Mouse (Mus musculus) v-Abl transformed pro-B cells (cell line): ENCODE results near the gene Ephb2.

ENCODE experiments used
- in situ Hi-C, 2 experiments: fragments of 400-800 bp; cut with MboI; formaldehyde crosslinking; loops; one replicate each; pipeline ENCODE4 v1.15.1; 2025; ENCODE audit not compliant: unreplicated experiment in 2 of 2

Ephb2 gene

DNA sequence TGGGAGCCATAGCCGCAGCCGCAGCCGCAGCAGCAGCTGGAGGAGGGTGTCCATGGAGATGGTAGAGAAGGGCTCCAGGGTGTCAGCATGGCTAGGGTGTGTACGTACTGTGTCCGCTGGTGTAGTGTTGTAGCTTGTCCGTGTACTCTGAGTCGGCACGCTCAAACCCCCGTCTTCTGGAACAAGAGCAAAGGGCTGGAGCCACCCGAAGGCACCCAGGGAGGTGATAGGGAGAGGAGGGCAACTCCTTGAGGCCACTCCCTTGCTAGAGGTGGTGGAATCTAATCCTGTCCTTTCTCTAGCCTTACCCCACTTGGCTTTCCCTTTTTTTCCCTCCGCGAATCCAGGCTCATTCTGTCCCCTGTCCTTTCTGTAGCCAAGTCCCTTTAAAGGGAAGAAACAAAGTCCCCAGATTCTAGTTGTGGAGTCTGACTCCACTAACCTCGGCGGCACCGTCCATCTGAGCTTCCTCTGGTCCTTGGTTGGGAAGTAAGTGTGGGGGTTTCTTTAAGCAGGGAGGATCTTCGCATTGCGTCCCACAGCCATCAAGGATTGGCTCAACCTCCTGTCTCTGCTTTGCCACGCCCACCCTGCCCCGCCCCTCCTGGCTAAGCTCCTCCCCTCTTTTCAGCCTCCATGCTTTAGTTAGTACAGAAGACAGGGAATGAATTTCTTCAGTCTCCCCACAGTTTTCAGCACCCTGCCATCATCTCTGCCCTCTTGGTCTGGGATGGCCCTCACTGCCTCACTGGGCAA is 163.3 kb downstream of the Ephb2 start:
- in situ Hi-C loops, result loop anchor here in 1 of 2 experiments (25.0 kb wide), 1 partner anchor 1265 kb away; no protein-coding TSS in a partner anchor

DNA sequence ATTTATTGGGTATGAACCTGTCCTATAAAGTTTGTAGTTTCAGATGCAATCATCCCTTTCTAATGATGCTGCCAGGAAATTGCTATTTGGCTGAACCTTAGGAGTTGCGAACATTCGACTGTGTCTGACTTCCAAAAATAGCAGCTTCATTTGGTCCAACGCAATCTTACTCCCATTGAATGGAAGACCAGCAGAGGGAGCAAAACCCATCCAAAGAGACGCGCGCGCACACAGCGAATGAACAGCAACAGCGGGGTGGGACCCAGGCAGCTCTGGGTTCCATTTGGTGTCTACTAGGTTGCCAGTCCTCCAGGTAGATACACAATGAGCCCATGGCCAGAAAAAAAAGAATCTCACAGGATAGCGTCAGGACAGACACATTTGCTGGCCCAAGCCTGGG is 168.0 kb downstream of the Ephb2 start:
- in situ Hi-C loops, result loop anchor here in 1 of 2 experiments (25.0 kb wide), 1 partner anchor 1270 kb away; no protein-coding TSS in a partner anchor

DNA sequence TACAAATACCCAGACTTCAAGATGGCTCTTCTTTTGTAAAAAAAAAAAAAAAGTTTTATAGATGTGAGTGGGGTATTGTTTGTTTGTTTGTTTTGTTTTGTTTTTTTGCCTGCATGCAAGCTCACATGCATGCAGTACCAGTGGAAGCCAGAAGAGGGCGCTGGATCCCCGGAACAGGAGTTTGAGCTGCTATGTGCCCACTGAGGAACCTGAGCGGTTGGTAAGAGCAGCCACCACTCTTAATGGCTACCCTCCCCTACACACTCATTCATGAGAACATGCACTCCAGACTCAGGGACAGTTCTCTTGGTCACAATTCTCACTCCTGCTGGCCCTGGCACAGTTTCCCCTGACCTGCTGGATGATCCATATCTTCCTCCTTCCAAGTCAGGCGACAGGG is 169.8 kb downstream of the Ephb2 start:
- in situ Hi-C loops, result loop anchor here in 1 of 2 experiments (25.0 kb wide), 1 partner anchor 1271 kb away; no protein-coding TSS in a partner anchor

DNA sequence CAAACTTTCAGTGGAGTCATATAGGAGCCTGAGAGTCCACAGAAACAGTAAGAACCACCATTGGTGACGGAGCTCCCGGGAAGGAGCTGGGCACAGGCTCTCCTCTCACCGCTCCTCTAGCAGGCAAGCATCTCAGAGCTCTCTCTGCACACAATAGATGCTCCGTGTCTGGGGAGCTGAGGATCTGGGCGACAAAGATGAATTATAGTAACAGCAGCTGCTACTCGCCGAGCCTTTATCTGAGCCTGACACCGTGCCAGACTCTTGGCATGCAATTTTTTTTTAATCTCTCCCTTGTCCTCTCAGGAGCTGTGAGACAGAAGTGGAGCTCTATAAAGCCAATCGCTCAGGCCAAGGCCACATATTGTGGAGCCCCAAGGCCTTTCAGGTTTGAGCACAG is 170.7 kb downstream of the Ephb2 start:
- in situ Hi-C loops, result loop anchor here in 1 of 2 experiments (25.0 kb wide), 1 partner anchor 1272 kb away; no protein-coding TSS in a partner anchor

DNA sequence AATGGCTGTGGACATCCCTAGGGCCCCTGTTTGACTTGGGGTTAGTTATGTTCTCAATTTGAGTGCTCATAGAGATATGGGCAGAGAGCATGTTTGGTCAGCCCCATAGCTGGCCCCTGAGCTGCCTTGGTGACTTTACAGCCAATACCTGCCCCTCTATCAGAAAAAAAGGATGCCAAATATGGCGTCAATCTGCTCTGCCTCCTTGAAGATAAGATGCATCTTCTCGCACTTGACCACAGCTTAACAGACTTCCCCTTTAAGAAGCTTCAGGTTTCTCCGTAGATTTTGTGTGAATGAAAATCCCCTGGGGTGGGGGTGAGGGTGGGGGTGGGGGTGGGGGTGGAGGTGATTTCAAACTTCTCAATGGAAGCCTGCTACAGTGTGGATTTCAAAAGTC is 177.9 kb downstream of the Ephb2 start:
- in situ Hi-C loops, result loop anchor here (10.0 to 25.0 kb wide), 2 partner anchors 627 to 1279 kb away; no protein-coding TSS in a partner anchor

DNA sequence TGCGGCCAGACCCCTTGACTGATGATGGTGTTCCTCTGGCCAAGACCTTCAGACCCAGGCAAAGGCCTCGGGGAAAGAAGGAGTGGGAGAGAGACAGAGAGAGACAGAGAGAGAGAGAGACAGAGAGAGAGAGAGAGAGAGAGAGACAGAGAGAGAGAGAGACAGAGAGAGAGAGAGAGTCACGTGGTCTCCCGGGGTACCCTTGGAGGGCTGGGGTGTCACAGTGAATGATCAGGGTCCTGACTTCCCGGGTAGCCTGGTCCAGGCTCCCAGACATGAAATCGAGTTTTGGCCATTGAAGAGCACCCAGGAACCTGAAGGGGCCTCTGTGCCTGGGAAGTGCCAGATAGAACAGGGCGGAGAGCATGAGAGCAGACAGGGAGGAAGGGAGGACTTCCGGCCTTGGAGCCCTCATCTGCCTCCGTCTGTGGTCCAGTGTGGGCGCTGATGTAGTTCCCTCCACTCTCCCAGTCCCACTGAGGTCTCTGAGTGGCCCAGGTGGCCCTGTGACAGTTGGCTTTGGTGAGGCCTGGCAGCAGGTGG is 182.0 kb downstream of the Ephb2 start:
- in situ Hi-C loops, result loop anchor here (5.0 to 25.0 kb wide), 3 partner anchors 419 to 1284 kb away; no protein-coding TSS in a partner anchor

DNA sequence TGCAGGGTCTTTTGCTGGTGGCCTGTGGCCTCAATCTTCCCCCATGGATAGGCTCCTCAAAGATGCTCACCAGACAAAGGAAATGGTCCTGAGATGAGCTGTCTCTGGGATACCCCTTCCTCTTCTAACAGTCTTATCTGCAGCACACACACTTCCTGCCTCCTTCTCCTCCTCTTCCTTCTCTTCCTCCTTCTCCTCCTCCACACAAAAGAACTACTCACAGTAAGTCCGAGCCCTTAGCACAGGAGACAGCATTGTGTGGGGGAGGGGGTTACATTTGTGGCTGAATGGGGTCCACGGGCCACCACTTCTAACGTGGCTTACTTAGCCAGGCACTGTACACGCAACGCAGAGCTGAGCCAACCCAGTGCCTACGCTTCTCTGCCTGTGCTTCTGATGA is 182.8 kb downstream of the Ephb2 start:
- in situ Hi-C loops, result loop anchor here (5.0 to 25.0 kb wide), 3 partner anchors 419 to 1284 kb away; no protein-coding TSS in a partner anchor

DNA sequence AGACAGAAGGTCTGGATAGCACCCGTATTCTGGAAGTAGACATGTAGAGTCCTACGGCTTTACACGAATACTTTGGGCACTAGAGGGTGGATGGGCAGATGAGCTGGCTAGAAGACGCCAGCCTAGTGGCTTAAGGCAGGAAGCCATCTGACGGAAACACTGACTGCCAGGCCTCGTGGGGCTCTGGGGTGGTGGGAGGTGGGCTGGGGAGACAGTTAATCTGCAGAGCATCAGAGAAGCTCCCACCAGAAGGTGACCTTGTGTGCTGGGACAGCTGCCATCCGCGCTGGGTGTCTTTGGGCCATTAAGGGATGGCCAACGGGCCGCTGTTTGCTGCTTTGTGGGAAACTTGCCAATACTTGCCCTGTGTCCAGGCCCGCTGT is 183.3 kb downstream of the Ephb2 start:
- in situ Hi-C loops, result loop anchor here (5.0 to 25.0 kb wide), 3 partner anchors 420 to 1285 kb away; no protein-coding TSS in a partner anchor

DNA sequence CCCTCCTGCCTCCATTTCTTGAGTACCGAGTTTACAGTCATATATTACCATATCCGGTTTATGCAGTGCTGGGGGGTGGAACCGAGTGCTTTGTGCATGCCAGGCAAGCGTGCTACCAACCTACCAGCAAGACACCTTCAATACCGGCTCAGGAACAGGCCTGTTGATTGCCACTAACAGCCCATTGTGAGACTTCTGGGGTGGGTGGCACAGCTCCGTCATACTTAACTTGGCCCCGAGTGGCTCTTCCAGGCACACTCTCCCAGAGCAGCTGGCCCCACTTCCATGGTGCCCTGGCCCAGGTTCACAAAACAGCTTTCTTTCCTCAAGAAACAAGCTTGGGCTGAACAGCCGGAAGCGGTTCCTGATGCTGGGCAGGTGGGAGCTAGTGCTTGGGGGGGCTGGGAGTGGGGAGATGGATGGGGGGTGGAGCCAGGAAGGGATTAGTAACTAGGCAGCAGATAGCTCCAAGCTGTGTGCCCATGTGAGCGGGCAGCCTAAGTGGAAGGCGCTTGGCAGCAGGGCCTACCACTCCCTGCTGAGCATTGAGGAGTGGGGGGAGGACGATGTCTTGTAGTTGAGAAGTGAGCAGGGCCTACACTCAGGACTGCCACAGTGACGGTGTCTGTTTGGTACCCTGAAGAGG is 183.8 kb downstream of the Ephb2 start:
- in situ Hi-C loops, result loop anchor here (5.0 to 25.0 kb wide), 3 partner anchors 420 to 1285 kb away; no protein-coding TSS in a partner anchor

DNA sequence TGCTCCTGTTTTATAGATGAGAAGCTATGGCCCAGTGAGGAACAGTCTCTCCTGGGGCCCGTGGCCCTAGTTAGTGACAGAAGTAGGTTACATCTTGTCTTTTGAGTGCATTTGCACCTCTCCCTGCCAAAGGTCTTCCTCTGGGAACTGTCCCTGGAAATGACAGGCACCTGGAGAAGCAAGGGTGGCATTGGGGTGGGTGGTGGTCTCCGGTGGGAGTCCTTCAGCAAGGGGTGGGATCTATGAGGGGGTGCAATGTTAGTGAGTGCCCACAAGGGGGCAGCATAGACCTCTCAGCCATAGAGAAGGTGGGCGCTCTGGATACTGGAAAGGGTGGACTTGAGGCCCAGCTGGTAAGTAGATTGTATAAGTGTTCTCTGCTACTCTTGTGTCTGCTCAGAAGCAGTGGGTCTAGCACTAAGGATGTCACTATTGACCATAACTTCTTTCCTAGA is 184.4 kb downstream of the Ephb2 start:
- in situ Hi-C loops, result loop anchor here (5.0 to 25.0 kb wide), 3 partner anchors 421 to 1286 kb away; no protein-coding TSS in a partner anchor

DNA sequence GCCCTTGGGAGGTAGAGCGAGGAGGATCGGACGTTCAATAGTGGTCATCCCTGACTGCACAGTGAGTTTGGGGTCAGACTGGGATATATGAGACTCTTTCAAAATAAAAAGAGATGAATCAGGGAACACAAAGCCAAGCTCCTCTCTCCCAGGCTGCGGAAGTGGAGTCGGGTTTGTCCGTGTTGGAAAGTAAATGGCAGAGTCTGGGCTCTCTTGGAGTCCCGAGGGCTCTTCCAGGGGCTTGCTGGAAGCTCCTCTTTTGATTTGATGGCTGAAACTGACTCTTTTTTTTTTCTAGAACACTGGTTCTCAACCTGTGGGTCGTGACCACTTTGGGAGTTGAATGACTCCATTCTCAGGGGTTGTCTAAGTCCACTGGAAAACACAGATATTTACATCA is 185.5 kb downstream of the Ephb2 start:
- in situ Hi-C loops, result loop anchor here (5.0 to 25.0 kb wide), 3 partner anchors 422 to 1287 kb away; no protein-coding TSS in a partner anchor

DNA sequence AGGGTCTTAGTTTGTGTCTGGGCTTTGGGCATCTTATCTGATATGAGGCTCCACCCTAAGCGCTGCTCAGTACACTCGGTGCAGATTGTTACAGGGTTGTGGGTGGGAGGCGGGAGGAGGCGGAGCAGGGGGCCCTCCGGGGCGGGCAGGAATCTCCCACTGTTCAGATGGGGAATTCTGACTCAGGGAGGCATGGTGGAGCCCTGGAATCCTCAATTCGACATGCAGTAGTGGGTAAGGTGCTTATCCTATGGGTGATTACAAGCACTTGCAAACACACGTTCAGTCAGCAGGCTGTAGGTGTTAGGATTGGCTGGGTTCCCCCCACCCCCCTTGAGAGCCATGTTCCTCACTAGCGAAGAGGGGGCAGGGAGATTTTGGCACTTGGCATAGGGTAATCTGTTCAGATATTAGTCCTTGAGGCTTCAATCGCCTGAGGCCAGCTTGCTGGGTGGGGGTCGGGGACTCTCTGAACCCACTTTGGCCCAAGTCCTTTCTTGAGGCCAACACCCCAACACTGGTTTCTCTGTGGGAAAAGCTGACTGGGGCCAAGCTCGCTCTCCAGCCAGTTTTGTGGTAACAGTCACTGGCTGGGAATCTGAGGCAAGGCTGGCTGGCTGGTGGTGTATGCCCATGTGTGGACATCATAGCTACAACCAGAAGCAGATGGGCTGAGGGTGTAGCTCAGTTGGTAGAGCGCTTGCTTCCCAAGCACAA is 186.2 kb downstream of the Ephb2 start:
- in situ Hi-C loops, result loop anchor here (5.0 to 25.0 kb wide), 3 partner anchors 423 to 1288 kb away; no protein-coding TSS in a partner anchor

DNA sequence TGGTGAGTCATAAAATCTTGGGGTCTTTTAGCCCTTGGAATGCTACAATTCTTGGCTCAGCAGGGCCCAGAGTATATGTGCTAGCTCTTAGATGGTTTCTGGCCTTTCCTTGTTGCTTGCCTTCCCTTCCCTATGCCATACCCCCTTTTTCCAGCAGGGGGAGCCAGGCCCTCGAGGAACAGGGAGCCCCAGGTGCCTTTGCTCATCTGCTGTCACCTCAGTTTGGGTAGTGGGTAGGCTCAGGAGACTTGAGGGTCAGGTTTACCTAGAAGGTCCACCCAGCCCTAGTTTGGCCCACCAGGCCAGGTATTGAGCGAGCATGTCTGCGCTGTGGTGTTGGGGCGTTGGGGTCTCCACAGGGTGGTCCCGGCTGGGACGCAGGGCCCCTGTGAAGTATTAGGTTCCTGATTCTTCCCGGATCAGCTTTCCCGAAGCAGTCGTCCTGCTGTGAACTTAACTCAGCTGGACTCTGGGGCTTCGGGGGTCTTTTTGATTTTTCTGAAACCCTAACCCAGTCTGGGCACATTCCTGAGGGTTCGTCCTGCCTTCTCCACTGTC is 186.8 kb downstream of the Ephb2 start:
- in situ Hi-C loops, result no loop called here

DNA sequence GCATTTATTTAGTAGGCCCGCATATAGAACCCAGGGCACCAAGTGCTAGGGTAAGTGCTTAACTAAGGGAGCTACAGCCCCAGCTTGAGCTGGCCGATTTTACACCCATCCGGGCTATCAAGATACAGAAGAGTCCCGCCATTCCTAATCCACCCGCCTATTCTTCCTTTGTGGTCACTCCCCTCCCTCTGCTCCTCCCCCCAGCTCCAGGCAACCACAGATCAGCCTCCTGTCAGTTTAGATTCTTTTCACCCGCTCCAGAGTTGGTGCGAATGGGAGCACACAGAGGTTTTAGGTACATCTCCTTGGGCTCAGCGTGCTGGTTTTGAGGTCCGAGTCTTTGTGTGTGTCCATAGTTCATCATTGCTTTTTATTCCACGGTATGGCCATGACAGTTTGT is 196.9 kb downstream of the Ephb2 start:
- in situ Hi-C loops, result no loop called here

DNA sequence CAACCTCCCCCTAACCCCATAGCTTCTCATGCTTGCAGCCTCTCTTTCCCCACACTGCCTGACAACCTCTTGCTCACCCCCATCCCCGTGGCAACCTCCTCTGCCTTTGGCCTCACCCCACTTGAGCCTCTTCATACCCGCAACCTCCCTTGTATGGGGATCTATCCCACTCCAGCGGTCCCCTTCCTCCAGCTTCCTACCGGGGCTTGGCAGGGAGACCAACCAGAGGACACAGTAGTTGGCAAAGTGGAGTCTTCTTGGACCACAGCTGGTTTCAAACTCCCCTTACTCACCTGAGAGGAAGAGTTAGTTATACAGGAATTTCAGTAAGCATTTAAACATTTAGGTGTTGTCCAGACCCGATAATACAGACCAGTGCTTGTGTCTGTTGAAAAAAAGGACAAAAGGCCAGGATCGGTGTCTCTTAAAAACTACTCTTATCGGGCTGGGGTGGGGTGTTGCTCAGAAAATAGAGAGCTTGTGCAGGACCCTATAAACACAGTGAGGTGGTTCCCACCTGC is 197.5 kb downstream of the Ephb2 start:
- in situ Hi-C loops, result no loop called here

DNA sequence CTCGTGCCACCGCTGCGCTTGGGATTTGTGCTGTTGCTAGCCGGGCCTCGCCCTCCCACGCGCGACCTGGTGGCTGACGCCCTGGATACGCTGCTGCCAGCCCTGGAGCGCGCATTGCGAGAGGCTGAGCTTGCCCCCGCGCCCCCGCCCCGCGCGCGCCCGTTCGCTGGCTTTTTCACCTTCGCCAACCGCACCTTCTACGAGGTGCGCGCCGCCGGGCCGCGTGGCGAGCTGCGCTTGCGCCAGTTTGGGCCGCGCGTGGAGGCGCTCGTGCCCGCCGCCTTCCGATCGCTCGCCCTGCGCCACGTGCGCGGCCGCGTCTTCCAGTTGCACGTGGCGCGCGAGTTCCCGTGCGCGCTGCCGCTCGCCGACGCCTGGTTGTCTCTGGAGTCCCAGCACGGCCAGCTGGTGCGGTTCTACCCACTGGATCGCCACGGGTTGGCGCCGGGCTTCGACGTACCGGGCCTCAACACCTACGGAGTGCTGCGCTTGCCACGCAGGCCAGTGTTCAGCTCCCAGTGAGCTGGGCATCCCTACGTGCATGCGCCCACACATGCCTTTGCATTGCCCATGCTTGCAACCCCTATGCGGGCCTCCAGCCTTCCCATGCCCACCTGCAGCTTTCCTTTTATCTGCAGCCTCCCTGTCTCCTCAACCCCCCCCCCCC is 198.1 kb downstream of the Ephb2 start:
- in situ Hi-C loops, result no loop called here

DNA sequence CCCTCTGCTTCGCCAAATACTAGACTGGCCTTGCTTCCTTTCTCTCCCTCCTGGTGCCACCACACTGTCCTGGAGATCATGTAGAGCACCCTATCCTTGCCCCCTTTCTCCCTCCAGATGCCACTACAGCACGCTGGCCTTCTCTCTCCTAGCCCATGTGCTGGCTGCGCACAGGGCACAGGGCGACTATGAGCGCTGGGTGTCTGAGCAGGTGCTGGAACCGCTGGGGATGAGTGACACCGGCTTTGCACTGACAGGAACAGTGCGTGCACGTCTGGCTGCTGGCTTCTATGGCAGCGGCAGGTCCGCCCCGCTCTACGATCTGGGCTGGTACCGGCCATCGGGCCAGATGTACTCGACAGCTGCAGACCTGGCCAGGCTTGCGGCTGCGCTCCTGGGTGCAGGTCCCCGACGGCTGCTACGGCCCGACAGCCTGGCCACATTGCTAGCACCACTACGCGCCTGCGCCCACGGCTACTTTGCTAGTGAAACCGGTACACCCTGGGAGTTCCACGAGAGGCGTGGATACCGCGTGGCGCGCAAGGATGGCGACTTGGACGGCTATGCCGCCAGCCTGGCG is 198.7 kb downstream of the Ephb2 start:
- in situ Hi-C loops, result no loop called here

DNA sequence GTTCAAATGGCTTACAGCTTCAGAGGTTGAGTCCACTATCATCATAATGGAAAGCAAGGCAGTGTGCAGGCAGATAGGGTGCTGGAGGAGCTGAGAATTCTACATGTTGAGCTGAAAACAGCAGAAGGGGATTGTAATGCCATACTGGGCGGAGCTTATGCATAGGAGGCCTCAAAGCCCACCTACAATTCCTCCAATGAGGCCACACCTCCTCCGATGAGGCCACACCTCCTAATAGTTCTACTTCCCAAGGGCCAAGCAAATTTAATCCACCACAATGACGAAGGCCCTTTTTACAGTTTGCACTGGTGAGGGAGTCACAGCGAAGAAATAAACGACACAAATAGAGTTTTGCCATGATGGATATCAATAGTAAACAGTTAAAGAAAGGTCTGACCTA is 199.3 kb downstream of the Ephb2 start:
- in situ Hi-C loops, result no loop called here

DNA sequence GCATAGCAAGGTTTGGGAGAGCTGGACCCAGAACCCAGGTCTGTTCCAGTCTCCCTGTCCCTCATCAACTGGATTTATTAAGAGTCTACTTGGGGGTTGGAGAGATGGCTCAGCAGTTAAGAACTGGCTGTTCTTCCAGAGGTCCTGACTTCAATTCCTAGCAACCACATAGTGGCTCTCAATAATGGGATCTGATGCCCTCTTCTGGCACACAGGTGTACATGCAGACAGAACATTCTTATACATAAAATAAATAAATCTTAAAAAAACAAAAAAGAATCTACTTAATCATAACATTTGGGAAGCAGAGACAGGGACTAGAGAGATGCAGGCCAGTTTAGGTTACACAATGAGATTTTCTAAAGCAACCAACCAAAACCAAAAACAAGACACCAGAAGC is 199.8 kb downstream of the Ephb2 start:
- in situ Hi-C loops, result no loop called here
